Mouse (Mus musculus): ENCODE measurements around the gene Eif5b.

DNA sequence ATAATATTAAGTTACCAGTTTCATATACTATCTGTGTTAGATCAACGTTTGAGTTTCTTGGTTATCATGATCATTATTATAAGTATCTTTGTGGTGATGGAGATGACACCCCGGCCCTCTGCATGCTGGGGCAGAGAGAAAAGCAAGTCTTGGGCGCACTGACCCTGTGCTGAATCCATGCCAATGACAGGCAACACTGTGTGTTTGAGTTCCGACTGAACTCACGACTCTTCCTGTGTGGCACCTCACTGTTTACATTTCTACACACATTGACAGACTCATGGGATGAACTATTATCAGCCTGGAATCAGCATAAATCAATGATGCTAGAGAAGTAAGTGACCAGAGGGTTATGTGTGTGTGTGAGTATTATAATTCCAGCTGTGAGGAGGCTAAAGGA lies 10.0 kb upstream of the Eif5b start:
- no peak for TF ChIP-seq POLR2A (IDR thresholded peaks at IDR 0.05; ENCODE audit: low read depth, low read length)
- no peak for TF ChIP-seq CTCF (IDR thresholded peaks at IDR 0.05; ENCODE audit: borderline replicate concordance, insufficient read depth, low read length)

Measured in embryonic fibroblast, embryonic 13.5 days (primary cell).